Mouse (Mus musculus): ENCODE measurements around the gene Patj. TPM values are rescaled to one million over a fixed set of nuclear protein-coding genes. Genes with fewer than 3 reads are reported as not detected.

Gene Patj
- polyA plus RNA-seq, 1 experiment from 2014 or later, result 1.4 TPM

- WGBS (ENCODE audit: insufficient replicate concordance), result 65% methylated on average over 5 of the region's 5 CpGs
- Histone ChIP-seq H3K4me3 (replicated peaks) (no peak overlapping the region), H3K27me3 (no peaks in the 10 kb centered on the region), H3K4me1 (replicated peaks) (no peaks in the 10 kb centered on the region), H3K36me3 (no peaks in the 10 kb centered on the region), H3K9ac (no peak overlapping the region), H3K9me3 (replicated peaks) (no peaks in the 10 kb centered on the region), H3K4me2 (no peak overlapping the region), H3K27ac (no peak overlapping the region)
- no peak for DNase-seq
- ATAC-seq (ENCODE audit: low read depth), result no peak
These were observed 188.4 kb downstream of the Patj start for GRCm38 (mm10) chr4:98584023-98584422.

GRCm38 (mm10) chr4:98586303-98586702 is 190.7 kb downstream of the Patj start:
- Histone ChIP-seq H3K9ac (no peak overlapping the region), H3K36me3 (no peaks in the 10 kb centered on the region), H3K27me3 (no peaks in the 10 kb centered on the region), H3K27ac (no peak overlapping the region), H3K4me1 (replicated peaks) (no peaks in the 10 kb centered on the region), H3K4me2 (no peak overlapping the region), H3K4me3 (replicated peaks) (no peak overlapping the region), H3K9me3 (replicated peaks) (no peaks in the 10 kb centered on the region)
- WGBS (ENCODE audit: insufficient replicate concordance), result 62% methylated on average over 4 of the region's 4 CpGs
- DNase-seq (no peak), ATAC-seq (ENCODE audit: low read depth) (no peak)

GRCm38 (mm10) chr4:98587686-98588085 is 192.1 kb downstream of the Patj start:
- Histone ChIP-seq H3K4me3 (replicated peaks) (no peak overlapping the region), H3K9me3 (replicated peaks) (no peaks in the 10 kb centered on the region)
- WGBS (ENCODE audit: insufficient replicate concordance), result 59% methylated on average over 2 of the region's 2 CpGs

GRCm38 (mm10) chr4:98593961-98594360 is 198.4 kb downstream of the Patj start:
- Histone ChIP-seq H3K9ac (no peak overlapping the region), H3K4me1 (replicated peaks) (no peaks in the 10 kb centered on the region), H3K4me2 (no peak overlapping the region), H3K36me3 (no peaks in the 10 kb centered on the region), H3K27ac (no peak overlapping the region), H3K27me3 (no peaks in the 10 kb centered on the region), H3K9me3 (replicated peaks) (no peaks in the 10 kb centered on the region), H3K4me3 (replicated peaks) (no peak overlapping the region)
- DNase-seq (no peak), ATAC-seq (ENCODE audit: low read depth) (no peak)
- WGBS (ENCODE audit: insufficient replicate concordance), result 60% methylated on average over 1 of the region's 1 CpGs

More at GRCm38 (mm10) chr4:98587686-98588085, 192.1 kb downstream of the Patj start:
- H3K4me2 ChIP-seq, result no peak overlapping the region
- no peaks in the 10 kb centered on the region for H3K4me1 ChIP-seq (replicated peaks)
- no peaks in the 10 kb centered on the region for H3K36me3 ChIP-seq
- no peaks in the 10 kb centered on the region for H3K27me3 ChIP-seq
- DNase-seq (no peak), ATAC-seq (ENCODE audit: low read depth) (no peak)
- no peak overlapping the region for H3K9ac ChIP-seq
- H3K27ac ChIP-seq, result no peak overlapping the region

- DNase-seq (no peak), ATAC-seq (ENCODE audit: low read depth) (no peak)
- Histone ChIP-seq H3K36me3 (no peaks in the 10 kb centered on the region), H3K27me3 (no peaks in the 10 kb centered on the region), H3K4me2 (no peak overlapping the region), H3K4me1 (replicated peaks) (no peaks in the 10 kb centered on the region), H3K4me3 (replicated peaks) (no peak overlapping the region), H3K27ac (no peak overlapping the region), H3K9ac (no peak overlapping the region), H3K9me3 (replicated peaks) (no peaks in the 10 kb centered on the region)
- 71% methylated on average over 1 of the region's 1 CpGs for WGBS (ENCODE audit: insufficient replicate concordance)
These were observed 203.0 kb downstream of the Patj start for GRCm38 (mm10) chr4:98598546-98598971.

- Histone ChIP-seq H3K4me3 (replicated peaks) (no peak overlapping the region), H3K9me3 (replicated peaks) (no peaks in the 10 kb centered on the region), H3K27me3 (no peaks in the 10 kb centered on the region), H3K27ac (no peak overlapping the region), H3K4me2 (no peak overlapping the region), H3K9ac (no peak overlapping the region), H3K4me1 (replicated peaks) (no peaks in the 10 kb centered on the region), H3K36me3 (no peaks in the 10 kb centered on the region)
- ATAC-seq (ENCODE audit: low read depth), result no peak
- no peak for DNase-seq
- 59% methylated on average over 6 of the region's 6 CpGs for WGBS (ENCODE audit: insufficient replicate concordance)
These were observed 203.8 kb downstream of the Patj start for GRCm38 (mm10) chr4:98599358-98599757.

GRCm38 (mm10) chr4:98603131-98603530 is 207.5 kb downstream of the Patj start:
- Histone ChIP-seq H3K4me3 (replicated peaks) (no peak overlapping the region), H3K9me3 (replicated peaks) (no peaks in the 10 kb centered on the region), H3K27me3 (no peaks in the 10 kb centered on the region), H3K4me1 (replicated peaks) (no peaks in the 10 kb centered on the region), H3K9ac (no peak overlapping the region), H3K4me2 (no peak overlapping the region), H3K36me3 (no peaks in the 10 kb centered on the region), H3K27ac (no peak overlapping the region)
- no peak for ATAC-seq (ENCODE audit: low read depth)
- DNase-seq, result no peak
- WGBS (ENCODE audit: insufficient replicate concordance), result 44% methylated on average over 6 of the region's 6 CpGs

GRCm38 (mm10) chr4:98610501-98610900 is 214.9 kb downstream of the Patj start:
- no peaks in the 10 kb centered on the region for H3K36me3 ChIP-seq
- no peak overlapping the region for H3K9ac ChIP-seq
- no peaks in the 10 kb centered on the region for H3K4me1 ChIP-seq (replicated peaks)
- no peak overlapping the region for H3K4me3 ChIP-seq (replicated peaks)
- WGBS (ENCODE audit: insufficient replicate concordance), result 59% methylated on average over 2 of the region's 2 CpGs
- DNase-seq (no peak), ATAC-seq (ENCODE audit: low read depth) (no peak)
- no peaks in the 10 kb centered on the region for H3K27me3 ChIP-seq
- H3K9me3 ChIP-seq (replicated peaks), result no peaks in the 10 kb centered on the region
- H3K4me2 ChIP-seq, result no peak overlapping the region
- H3K27ac ChIP-seq, result no peak overlapping the region

- Histone ChIP-seq H3K4me1 (replicated peaks) (no peaks in the 10 kb centered on the region), H3K9me3 (replicated peaks) (no peaks in the 10 kb centered on the region), H3K4me3 (replicated peaks) (no peak overlapping the region), H3K36me3 (no peaks in the 10 kb centered on the region), H3K27me3 (no peaks in the 10 kb centered on the region), H3K9ac (no peak overlapping the region), H3K27ac (no peak overlapping the region), H3K4me2 (no peak overlapping the region)
- ATAC-seq (ENCODE audit: low read depth), result no peak
- 74% methylated on average over 3 of the region's 3 CpGs for WGBS (ENCODE audit: insufficient replicate concordance)
- DNase-seq, result no peak
These were observed 218.8 kb downstream of the Patj start for GRCm38 (mm10) chr4:98614395-98614794.

- Histone ChIP-seq H3K9ac (no peak overlapping the region), H3K4me3 (replicated peaks) (no peak overlapping the region), H3K4me2 (no peak overlapping the region), H3K27ac (no peak overlapping the region), H3K27me3 (no peaks in the 10 kb centered on the region), H3K36me3 (no peaks in the 10 kb centered on the region), H3K9me3 (replicated peaks) (no peaks in the 10 kb centered on the region), H3K4me1 (replicated peaks) (no peaks in the 10 kb centered on the region)
- ATAC-seq (ENCODE audit: low read depth) (no peak), DNase-seq (no peak)
- 69% methylated on average over 6 of the region's 6 CpGs for WGBS (ENCODE audit: insufficient replicate concordance)
These were observed 223.6 kb downstream of the Patj start for GRCm38 (mm10) chr4:98619199-98619598.

GRCm38 (mm10) chr4:98620986-98621784 is 225.6 kb downstream of the Patj start:
- no peaks in the 10 kb centered on the region for H3K36me3 ChIP-seq
- no peaks in the 10 kb centered on the region for H3K9me3 ChIP-seq (replicated peaks)
- H3K4me2 ChIP-seq, result no peak overlapping the region
- H3K4me3 ChIP-seq (replicated peaks), result no peak overlapping the region
- 63% methylated on average over 9 of the region's 9 CpGs for WGBS (ENCODE audit: insufficient replicate concordance)
- DNase-seq (no peak), ATAC-seq (ENCODE audit: low read depth) (no peak)
- no peak overlapping the region for H3K9ac ChIP-seq
- no peaks in the 10 kb centered on the region for H3K27me3 ChIP-seq
- no peak overlapping the region for H3K27ac ChIP-seq
- H3K4me1 ChIP-seq (replicated peaks), result no peaks in the 10 kb centered on the region

GRCm38 (mm10) chr4:98622180-98622579 is 226.6 kb downstream of the Patj start:
- Histone ChIP-seq H3K4me2 (no peak overlapping the region), H3K27me3 (no peaks in the 10 kb centered on the region), H3K4me1 (replicated peaks) (no peaks in the 10 kb centered on the region), H3K9me3 (replicated peaks) (no peaks in the 10 kb centered on the region), H3K27ac (no peak overlapping the region), H3K4me3 (replicated peaks) (no peak overlapping the region), H3K9ac (no peak overlapping the region), H3K36me3 (no peaks in the 10 kb centered on the region)
- no peak for DNase-seq
- 49% methylated on average over 1 of the region's 1 CpGs for WGBS (ENCODE audit: insufficient replicate concordance)
- ATAC-seq (ENCODE audit: low read depth), result no peak
